Mouse (Mus musculus) left cerebral cortex, postnatal 4 days (tissue): ENCODE measurements at regions not wholly inside any gene's neighbourhood (a gene's known extent, or its start where the extent isn't known, plus 50 kb on each side); places are given as distances from the start of the nearest gene placed in this dataset.
"Not testable (repeated sequence)": the region's sequence is repeated elsewhere in the genome, so short reads cannot be mapped to it uniquely, and the experiment has no call there.

Experiments
- DNase-seq: peaks from one replicate; pipeline ENCODE4 v3.0.0-alpha.2; 2022
- intact Hi-C: fragments of 180-260 bp; cut with DNase I; formaldehyde crosslinking; loops from one replicate; pipeline ENCODE4 v1.15.1; 2025

GRCm38 (mm10) chr1:141066830-141067229 lies 820.9 kb downstream of the Kcnt2 start:
- intact Hi-C loops, DNase-seq: not testable (repeated sequence)

GRCm38 (mm10) chr1:141097575-141097974 lies 851.6 kb downstream of the Kcnt2 start:
- intact Hi-C loops: no loop called here
- no peak for DNase-seq

GRCm38 (mm10) chr1:141102546-141102945 lies 856.6 kb downstream of the Kcnt2 start:
- intact Hi-C loops: no loop called here
- no peak for DNase-seq

GRCm38 (mm10) chr1:141104034-141104433 lies 858.1 kb downstream of the Kcnt2 start:
- peak; percentile 31 for DNase-seq
- intact Hi-C loops: no loop called here

GRCm38 (mm10) chr1:141104633-141105032 lies 858.7 kb downstream of the Kcnt2 start:
- no peak for DNase-seq
- intact Hi-C loops: no loop called here

- no peak for DNase-seq
- intact Hi-C loops: no loop called here
Observed at GRCm38 (mm10) chr1:141136771-141137541, 891.0 kb downstream of the Kcnt2 start.

- intact Hi-C loops, DNase-seq: not testable (repeated sequence)
Observed at GRCm38 (mm10) chr1:141140157-141140556, 894.2 kb downstream of the Kcnt2 start.

GRCm38 (mm10) chr1:141145759-141146158 lies 899.8 kb downstream of the Kcnt2 start:
- intact Hi-C loops: no loop called here
- no peak for DNase-seq

- intact Hi-C loops: no loop called here
- no peak for DNase-seq
Observed at GRCm38 (mm10) chr1:141149899-141150298, 903.9 kb downstream of the Kcnt2 start.

GRCm38 (mm10) chr1:141154572-141154971 lies 908.6 kb downstream of the Kcnt2 start:
- DNase-seq: no peak

GRCm38 (mm10) chr1:141161772-141162171 lies 915.8 kb downstream of the Kcnt2 start:
- no peak for DNase-seq
- intact Hi-C loops: no loop called here

More at GRCm38 (mm10) chr1:141154572-141154971, 908.6 kb downstream of the Kcnt2 start:
- intact Hi-C loops: no loop called here
